Mouse (Mus musculus): Measurements from ENCODE around the gene Ccer1. TPM values are rescaled to one million over a fixed set of nuclear protein-coding genes. Genes with fewer than 3 reads are reported as not detected.

The Ccer1 gene
- not detected for polyA plus RNA-seq (2017; shearing (Covaris generic))

GRCm38 (mm10) chr10:97692913-97693312 lies at the start of gene Ccer1:
TSS of gene Ccer1 (plus strand) at chr10:97693059.

GRCm38 (mm10) chr10:97643768-97644167 lies 49.1 kb upstream of the Ccer1 start, which contains the start of gene Epyc:
TSS of gene Epyc (plus strand) at chr10:97644068.

GRCm38 (mm10) chr10:97726655-97727054 lies 33.8 kb downstream of the Ccer1 start, which contains the start of gene C030005K15Rik:
TSS of gene C030005K15Rik (minus strand) at chr10:97726755.

Other genes starting within 250 kb of the Ccer1 start
- gene Dcn, start 213.4 kb upstream of the Ccer1 start, polyA plus RNA-seq (2017; shearing (Covaris generic)), result 0.11 TPM
- gene Lum, start 127.9 kb upstream of the Ccer1 start, polyA plus RNA-seq (2017; shearing (Covaris generic)), result not detected
- gene Kera, start 86.2 kb upstream of the Ccer1 start, polyA plus RNA-seq (2017; shearing (Covaris generic)), result not detected
- not detected for gene Epyc, start 49.0 kb upstream of the Ccer1 start, polyA plus RNA-seq (2017; shearing (Covaris generic))
- gene C030005K15Rik, start 33.7 kb downstream of the Ccer1 start, polyA plus RNA-seq (2017; shearing (Covaris generic)), result not detected